Mouse (Mus musculus): ENCODE data around the gene Flywch2. TPM values are rescaled to one million over a fixed set of nuclear protein-coding genes. Genes with fewer than 3 reads are reported as not detected.

Gene Flywch2
- total RNA-seq, 2 experiments from 2014 or later: 8.6 to 8.7 TPM

GRCm38 (mm10) chr17:23734341-23734740 is 51.5 kb downstream of the Flywch2 start:
- no peak for DNase-seq (ENCODE audit: low spot score in 2 of 2)

- no peak for DNase-seq (ENCODE audit: low spot score in 2 of 2)
Measured at GRCm38 (mm10) chr17:23730441-23730840, 55.4 kb downstream of the Flywch2 start.

Small RNA genes within 50 kb of the gene (microRNA-seq; reads per million reads assigned to microRNA genes)
- 0.74 to 2.0 reads per million in 2 experiments for gene Mir5125

Other genes with a start within 250 kb of the Flywch2 start
- 1 to 10 TPM; 7.9 to 8.0 TPM for gene Zfp213, start 221.8 kb downstream of the Flywch2 start, total RNA-seq (2021)
- gene Zfp13, start 186.6 kb downstream of the Flywch2 start, total RNA-seq (2021): 10 to 100 TPM; 28.0 to 29.6 TPM
- not detected for gene Zscan10, start 185.2 kb downstream of the Flywch2 start, total RNA-seq (2021)
- under 1 TPM in 1 of 2 experiments, not detected in 1; 0.10 TPM for gene Mmp25, start 140.8 kb downstream of the Flywch2 start, total RNA-seq (2021)
- not detected for gene Bicdl2, start 125.6 kb downstream of the Flywch2 start, total RNA-seq (2021)
- 100 to 1,000 TPM; 117 to 122 TPM for gene Hcfc1r1, start 112.5 kb downstream of the Flywch2 start, total RNA-seq (2021)
- 10 to 100 TPM in 1 of 2 experiments, 1 to 10 TPM in 1; 8.8 to 10.0 TPM for gene Thoc6, start 112.2 kb downstream of the Flywch2 start, total RNA-seq (2021)
- 1 to 10 TPM; 6.4 to 7.0 TPM for gene Tnfrsf12a, start 108.6 kb downstream of the Flywch2 start, total RNA-seq (2021)
- gene Cldn6, start 106.8 kb downstream of the Flywch2 start, total RNA-seq (2021): not detected
- gene Cldn9, start 102.1 kb downstream of the Flywch2 start, total RNA-seq (2021): not detected
- under 1 TPM in 1 of 2 experiments, not detected in 1; 0.33 TPM for gene 1520401A03Rik, start 63.3 kb downstream of the Flywch2 start, total RNA-seq (2021)
- gene Pkmyt1, start 59.7 kb downstream of the Flywch2 start, total RNA-seq (2021): 1 to 10 TPM; 3.4 to 3.8 TPM
- 10 to 100 TPM; 52.0 to 53.6 TPM for gene Paqr4, start 45.2 kb downstream of the Flywch2 start, total RNA-seq (2021)
- under 1 TPM; 0.30 to 0.52 TPM for gene Kremen2, start 40.2 kb downstream of the Flywch2 start, total RNA-seq (2021)
- 100 to 1,000 TPM; 390 to 405 TPM for gene Flywch1, start 14.5 kb downstream of the Flywch2 start, total RNA-seq (2021)
- 100 to 1,000 TPM; 509 to 565 TPM for gene Srrm2, start 4.5 kb upstream of the Flywch2 start, total RNA-seq (2021)
- gene Elob, start 43.1 kb upstream of the Flywch2 start, total RNA-seq (2021): 100 to 1,000 TPM; 355 to 375 TPM
- under 1 TPM in 1 of 2 experiments, not detected in 1; 0.41 TPM for gene Prss33, start 50.0 kb upstream of the Flywch2 start, total RNA-seq (2021)
- not detected for gene Prss32, start 57.8 kb upstream of the Flywch2 start, total RNA-seq (2021)
- gene Prss41, start 58.1 kb upstream of the Flywch2 start, total RNA-seq (2021): 1 to 10 TPM in 1 of 2 experiments, under 1 TPM in 1; 0.89 to 2.4 TPM
- not detected for gene Prss21, start 82.0 kb upstream of the Flywch2 start, total RNA-seq (2021)
- gene Dcpp1, start 94.8 kb upstream of the Flywch2 start, total RNA-seq (2021): not detected
- not detected for gene Dcpp2, start 94.8 kb upstream of the Flywch2 start, total RNA-seq (2021)
- not detected for gene Dcpp3, start 131.4 kb upstream of the Flywch2 start, total RNA-seq (2021)
- not detected for gene Sbp, start 155.6 kb upstream of the Flywch2 start, total RNA-seq (2021)
- gene Sbpl, start 169.2 kb upstream of the Flywch2 start, total RNA-seq (2021): not detected
- gene Prss30, start 194.5 kb upstream of the Flywch2 start, total RNA-seq (2021): not detected
- not detected for gene Prss22, start 212.0 kb upstream of the Flywch2 start, total RNA-seq (2021)

Data from layer of hippocampus, adult 18-20 months (tissue).